In the genomic region with DNA sequence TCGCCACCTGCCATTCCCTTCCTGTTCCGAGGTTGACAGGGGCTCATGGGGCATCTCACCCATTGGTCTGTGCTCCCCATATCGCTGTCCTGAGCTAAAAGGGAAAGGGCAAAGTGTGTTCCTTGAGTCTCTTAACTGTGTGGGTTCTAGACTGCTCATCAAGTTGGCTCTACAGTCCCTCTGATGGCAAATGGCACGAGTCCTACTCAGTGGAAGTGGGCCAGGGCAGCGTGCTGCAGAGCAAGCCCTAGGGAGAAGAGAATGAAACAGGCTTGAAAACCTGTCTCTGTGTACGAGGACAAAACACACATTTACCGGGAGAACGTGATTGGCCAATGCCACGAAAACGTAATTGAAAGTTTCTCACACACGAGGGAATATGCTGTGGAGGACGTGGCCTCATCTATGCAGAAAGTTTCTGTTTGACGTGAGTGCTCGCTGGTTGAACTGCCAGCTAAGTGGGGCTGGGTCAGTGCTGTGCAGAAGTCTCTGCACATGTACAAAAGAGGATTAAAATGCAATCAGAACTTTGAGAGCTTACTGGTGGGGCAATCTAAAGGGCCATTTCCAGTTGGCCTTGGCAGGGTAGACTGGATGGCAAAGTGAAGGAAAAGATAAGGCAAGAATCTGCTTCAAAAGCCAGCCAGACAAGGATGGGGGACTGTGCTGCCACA, we compare ENCODE assay signal across 10 mouse cellular contexts.
DNase-seq lines count a peak whose midpoint lies in the region; ATAC-seq lines count a peak whose summit lies in the region.
"Had no signal": no experiment of that assay in that cellular context is flagged by ENCODE, and none has a peak within 500 bp of the region (broad histone marks: within the 10 kb centered on the region; RNA-seq: fewer than 3 reads in every experiment).

No protein-coding gene starts in this region.

- no peak overlapping the region; the same call in 1 of the 2 replicates for H3K9ac ChIP-seq in heart, embryonic 11.5 days (ENCODE audit: low read depth, low read length)
- H3K9ac ChIP-seq in midbrain, embryonic 16.5 days (ENCODE audit: low read depth, low read length), result no peak overlapping the region
- H3K9ac ChIP-seq: hindbrain, embryonic 15.5 days had no signal

- intact Hi-C loops in heart, postnatal 25 days (cut with DNase I), result no loop called here

- H3K27me3 ChIP-seq in heart, embryonic 11.5 days (ENCODE audit: control insufficient read depth, insufficient read depth, low read length), result no peaks in the 10 kb centered on the region
- H3K27me3 ChIP-seq in midbrain, embryonic 16.5 days (ENCODE audit: control insufficient read depth, insufficient read depth, low read depth, low read length), result no peaks in the 10 kb centered on the region
- peaks cover 92% of the 10 kb centered on the region for H3K27me3 ChIP-seq in midbrain, embryonic 10.5 days (ENCODE audit: low read depth, poor library complexity, severe bottlenecking)
- H3K27me3 ChIP-seq: hindbrain, embryonic 15.5 days had no signal

- DNase-seq in adrenal gland, postnatal 10 days, result peak; percentile 66
- no peak for DNase-seq in adrenal gland, adult 18-20 months (ENCODE audit: low spot score in 2 of 2)
- DNase-seq in heart, postnatal 25 days (ENCODE audit: low spot score), result no peak
- no peak for DNase-seq in midbrain, embryonic 10.5 days (ENCODE audit: low spot score)
- no peak for DNase-seq in frontal cortex, adult 2 months (ENCODE audit: extremely low spot score in 1 of 2, low spot score in 1 of 2)
- DNase-seq in kidney, adult 11 months, result no peak

- 76% methylated on average over 14 of the region's 14 CpGs for WGBS in heart, embryonic 11.5 days (ENCODE audit: insufficient replicate concordance)
- 83% methylated on average over 14 of the region's 14 CpGs for WGBS in midbrain, embryonic 16.5 days
- WGBS in midbrain, embryonic 10.5 days, result 90% methylated on average over 14 of the region's 14 CpGs

- no peak overlapping the region for H3K4me3 ChIP-seq in heart, embryonic 11.5 days (ENCODE audit: low read depth, low read length)
- H3K4me3 ChIP-seq in midbrain, embryonic 16.5 days (ENCODE audit: low read depth, low read length), result no peak overlapping the region
- no peak overlapping the region for H3K4me3 ChIP-seq in midbrain, embryonic 10.5 days
- H3K4me3 ChIP-seq: forebrain, embryonic 10.5 days; hindbrain, embryonic 15.5 days had no signal

- no peak for ATAC-seq in heart, embryonic 11.5 days (replicated peaks; ENCODE audit: insufficient number of reproducible peaks, low FRiP score, low TSS enrichment)
- peak; percentile 5; the same call in 1 of the 2 replicates for ATAC-seq in midbrain, embryonic 16.5 days

- no peak overlapping the region for H3K4me2 ChIP-seq in heart, embryonic 11.5 days
- H3K4me2 ChIP-seq in midbrain, embryonic 16.5 days (ENCODE audit: low read length), result no peak overlapping the region
- H3K4me2 ChIP-seq: hindbrain, embryonic 15.5 days had no signal

- peak overlapping the region; percentile 79 for H3K27ac ChIP-seq in heart, embryonic 11.5 days (ENCODE audit: low read depth, low read length)
- no peak overlapping the region for H3K27ac ChIP-seq in midbrain, embryonic 16.5 days (ENCODE audit: low read length)
- H3K27ac ChIP-seq in midbrain, embryonic 10.5 days (replicated peaks), result no peak overlapping the region
- H3K27ac ChIP-seq: forebrain, embryonic 10.5 days; hindbrain, embryonic 15.5 days had no signal

- no peaks in the 10 kb centered on the region for H3K36me3 ChIP-seq in heart, embryonic 11.5 days (ENCODE audit: control insufficient read depth, insufficient read depth, low read length)
- no peaks in the 10 kb centered on the region for H3K36me3 ChIP-seq in midbrain, embryonic 16.5 days (ENCODE audit: control insufficient read depth, insufficient read depth, low read length)
- H3K36me3 ChIP-seq in midbrain, embryonic 10.5 days, result no peaks in the 10 kb centered on the region
- H3K36me3 ChIP-seq: forebrain, embryonic 10.5 days; hindbrain, embryonic 15.5 days had no signal

- H3K4me1 ChIP-seq in heart, embryonic 11.5 days (ENCODE audit: control insufficient read depth, insufficient read depth, low read length), result peaks cover 19% of the 10 kb centered on the region
- no peaks in the 10 kb centered on the region for H3K4me1 ChIP-seq in midbrain, embryonic 16.5 days (ENCODE audit: control insufficient read depth, insufficient read depth, low read length)
- peaks cover 5% of the 10 kb centered on the region for H3K4me1 ChIP-seq in midbrain, embryonic 10.5 days

- H3K9me3 ChIP-seq in heart, embryonic 11.5 days (replicated peaks; ENCODE audit: control insufficient read depth, low read length), result no peaks in the 10 kb centered on the region
- H3K9me3 ChIP-seq in midbrain, embryonic 16.5 days (replicated peaks; ENCODE audit: control insufficient read depth, low read length, poor library complexity, severe bottlenecking), result no peaks in the 10 kb centered on the region
- no peaks in the 10 kb centered on the region for H3K9me3 ChIP-seq in midbrain, embryonic 10.5 days (replicated peaks)
- H3K9me3 ChIP-seq: forebrain, embryonic 10.5 days; hindbrain, embryonic 15.5 days had no signal
